Mouse (Mus musculus): ENCODE measurements at regions not wholly inside any gene's neighbourhood (a gene's known extent, or its start where the extent isn't known, plus 50 kb on each side); places are given as distances from the start of the nearest gene placed in this dataset.

DNA sequence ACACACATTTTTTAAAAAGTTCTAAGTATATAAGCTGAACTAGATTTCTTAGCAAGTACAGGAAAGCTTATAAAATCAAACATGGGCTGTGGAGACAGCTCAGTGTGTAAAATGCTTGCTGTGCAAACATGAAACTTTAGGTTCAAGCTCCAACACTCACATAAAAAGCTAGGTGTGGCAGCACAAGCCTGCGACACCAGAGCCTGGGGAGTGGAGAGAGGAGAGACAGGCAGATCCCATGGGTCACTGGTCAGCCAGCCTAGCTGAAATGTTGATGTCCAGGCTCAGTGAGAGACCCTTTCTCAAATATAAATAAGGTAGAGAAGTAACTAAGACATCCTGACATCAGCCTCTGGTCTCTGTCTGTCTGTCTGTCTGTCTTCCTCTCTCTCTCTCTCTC lies 112.5 kb upstream of the Nfe2l3 start:
- intact Hi-C loops (cut with DNase I), result no loop called here

DNA sequence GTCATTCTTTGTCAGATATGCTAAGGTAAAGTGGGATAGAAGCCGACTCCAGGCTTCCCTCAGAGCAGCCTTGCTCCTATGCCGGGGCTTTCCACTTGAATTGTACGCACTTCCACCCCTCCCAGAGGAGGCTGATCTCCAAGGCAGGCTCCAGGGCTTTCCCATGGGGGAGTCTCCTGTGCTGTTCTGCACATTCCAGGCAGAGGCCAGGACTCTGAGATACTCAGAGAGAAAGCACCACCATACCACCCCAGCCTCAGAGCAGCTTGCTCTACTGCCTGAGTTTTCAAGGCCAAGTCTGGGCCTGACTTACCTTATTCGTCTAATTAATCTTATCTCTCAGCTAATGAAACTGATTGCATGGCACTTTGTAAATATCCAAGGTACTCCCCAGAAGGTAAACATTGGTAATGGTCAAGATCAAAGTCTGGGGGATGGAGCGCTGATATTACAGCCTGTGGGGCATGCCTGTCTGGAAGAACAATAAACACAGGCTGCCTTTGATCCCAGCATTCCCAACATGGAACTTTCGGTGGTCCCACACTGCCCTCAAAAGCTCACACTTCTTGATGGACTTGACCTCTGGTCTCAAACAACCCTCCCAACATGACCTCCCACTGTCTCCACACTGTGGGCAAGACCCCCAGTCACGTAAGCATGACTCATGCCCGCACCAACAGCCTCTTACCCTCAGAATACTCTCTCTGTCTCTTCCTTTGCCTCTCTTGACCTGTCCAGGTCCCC lies 111.6 kb upstream of the Nfe2l3 start:
- intact Hi-C loops (cut with DNase I), result no loop called here

DNA sequence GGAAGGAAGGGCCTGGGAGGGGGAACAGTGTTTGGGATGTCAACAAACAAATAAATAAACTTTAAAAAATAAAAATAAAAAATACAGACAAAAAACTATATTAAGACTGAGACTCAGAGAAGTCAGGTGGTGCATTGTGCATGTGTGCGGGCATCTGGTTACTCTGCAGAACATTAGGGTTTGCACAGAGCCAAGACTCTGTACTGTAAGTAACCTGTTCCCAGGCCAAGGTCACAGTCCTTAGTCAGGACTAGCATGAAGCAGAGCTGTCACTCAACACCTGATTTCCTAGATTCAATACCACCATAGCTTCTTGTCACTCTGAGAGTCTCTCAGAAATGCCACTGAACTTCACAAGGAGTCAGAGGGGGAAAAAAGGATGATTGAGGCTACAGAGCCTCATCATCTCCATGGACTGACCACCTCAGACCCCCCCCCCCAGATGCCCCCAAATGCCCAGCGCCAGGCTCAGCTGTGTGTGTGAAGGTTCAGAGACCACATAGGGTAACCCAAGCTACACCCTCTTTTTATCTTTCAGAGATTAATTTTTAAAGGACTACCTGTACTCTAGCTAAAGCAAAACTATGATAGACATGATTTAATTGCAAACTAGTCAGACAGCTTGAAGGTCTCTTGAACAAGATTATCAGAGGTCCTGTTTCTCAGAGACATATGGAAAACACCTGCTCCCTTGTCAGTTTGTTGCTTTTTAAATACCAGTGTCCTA lies 106.2 kb upstream of the Nfe2l3 start:
- intact Hi-C loops (cut with DNase I), result no loop called here

DNA sequence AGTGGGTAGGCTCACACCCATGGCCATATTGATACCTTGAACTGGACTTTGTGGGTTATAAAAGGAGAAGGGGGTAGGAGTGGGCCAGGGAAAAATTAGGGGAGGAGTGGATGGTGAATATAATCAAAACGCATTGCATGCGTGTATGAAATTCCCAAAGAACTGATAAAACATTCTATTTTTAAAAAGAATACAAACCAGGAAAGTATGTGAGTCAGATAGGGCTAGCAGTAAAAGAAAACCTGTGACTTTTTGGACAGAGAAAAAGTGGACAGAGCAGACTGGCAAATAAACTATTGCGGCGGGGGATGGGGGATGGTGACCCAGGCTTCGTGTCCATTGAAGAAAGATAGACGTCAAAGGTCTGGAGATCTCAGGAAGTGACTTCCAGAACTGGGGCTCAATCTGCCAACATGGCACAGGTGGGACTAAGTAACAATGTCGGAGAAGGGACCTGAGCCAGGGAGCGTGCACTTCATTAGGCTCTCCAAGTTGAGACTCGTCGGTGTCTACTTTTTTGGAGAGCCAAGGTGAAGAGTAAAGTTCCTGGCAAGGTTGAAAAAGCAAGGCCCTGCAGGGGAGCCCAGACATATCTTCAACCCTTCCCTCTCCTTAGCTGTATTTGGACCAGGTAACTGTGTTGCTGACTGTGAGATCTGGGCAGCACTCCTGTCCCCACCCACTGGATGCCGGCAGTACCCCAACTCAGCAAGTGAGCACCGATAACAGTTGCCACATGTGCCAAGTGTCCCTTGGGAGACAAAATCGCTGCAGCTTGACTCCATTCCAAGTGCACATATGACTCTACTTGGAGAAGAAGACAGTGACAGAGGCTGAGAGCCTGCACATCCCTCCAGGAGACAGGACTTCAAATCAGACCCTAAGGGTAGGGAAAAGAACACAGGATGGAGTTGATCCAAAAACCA lies 103.1 kb upstream of the Nfe2l3 start:
- intact Hi-C loops (cut with DNase I), result no loop called here

DNA sequence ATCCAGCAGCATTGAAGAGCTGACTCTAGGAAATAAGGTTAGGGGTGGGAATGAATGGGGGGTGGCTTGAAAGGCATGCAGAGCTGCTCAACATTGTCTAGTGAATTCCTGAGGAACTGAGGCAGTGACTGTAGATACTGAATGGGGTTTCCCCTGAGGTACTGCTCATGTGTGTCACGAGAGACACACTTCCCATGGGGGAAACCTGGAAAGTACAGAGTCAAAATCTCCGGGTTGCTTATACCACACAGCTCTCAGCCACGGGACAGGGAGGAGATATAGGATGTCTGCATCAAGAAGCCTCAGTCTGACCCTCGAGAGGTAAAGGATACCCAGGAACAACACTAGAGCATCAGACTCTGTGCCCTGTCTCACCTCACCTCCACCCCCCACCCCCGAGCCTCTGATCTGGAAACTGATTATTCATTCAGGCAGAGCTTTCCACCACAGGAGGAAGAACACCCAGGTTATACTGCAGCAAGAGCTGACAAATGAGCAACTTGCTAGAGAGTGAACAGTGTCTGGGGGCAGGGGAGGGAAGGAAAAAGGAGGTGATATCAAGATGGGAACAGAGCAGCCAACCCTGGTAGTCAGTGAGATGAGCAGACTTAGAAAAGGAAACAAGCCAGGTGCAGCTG lies 102.3 kb upstream of the Nfe2l3 start:
- intact Hi-C loops (cut with DNase I), result no loop called here

DNA sequence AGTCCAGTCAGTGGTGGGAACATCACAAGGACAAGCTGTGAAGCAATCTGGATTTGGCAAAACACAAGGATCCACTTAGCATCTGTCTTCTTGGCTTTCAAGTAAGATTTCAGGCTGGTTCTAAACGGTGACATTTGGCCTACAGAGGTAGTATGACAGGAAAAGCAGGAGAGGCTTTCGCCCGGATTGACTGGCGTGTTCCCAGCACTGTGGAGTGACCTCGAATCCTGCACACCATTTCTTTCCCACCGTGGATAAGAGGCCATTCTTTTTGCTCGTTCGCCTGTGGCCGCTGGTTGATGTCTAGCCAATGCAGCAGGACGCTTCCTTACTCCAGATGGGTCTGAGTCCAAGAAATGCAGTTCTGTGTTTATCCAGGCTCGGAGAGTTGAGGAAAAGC lies 99.6 kb upstream of the Nfe2l3 start:
- intact Hi-C loops (cut with DNase I), result no loop called here

DNA sequence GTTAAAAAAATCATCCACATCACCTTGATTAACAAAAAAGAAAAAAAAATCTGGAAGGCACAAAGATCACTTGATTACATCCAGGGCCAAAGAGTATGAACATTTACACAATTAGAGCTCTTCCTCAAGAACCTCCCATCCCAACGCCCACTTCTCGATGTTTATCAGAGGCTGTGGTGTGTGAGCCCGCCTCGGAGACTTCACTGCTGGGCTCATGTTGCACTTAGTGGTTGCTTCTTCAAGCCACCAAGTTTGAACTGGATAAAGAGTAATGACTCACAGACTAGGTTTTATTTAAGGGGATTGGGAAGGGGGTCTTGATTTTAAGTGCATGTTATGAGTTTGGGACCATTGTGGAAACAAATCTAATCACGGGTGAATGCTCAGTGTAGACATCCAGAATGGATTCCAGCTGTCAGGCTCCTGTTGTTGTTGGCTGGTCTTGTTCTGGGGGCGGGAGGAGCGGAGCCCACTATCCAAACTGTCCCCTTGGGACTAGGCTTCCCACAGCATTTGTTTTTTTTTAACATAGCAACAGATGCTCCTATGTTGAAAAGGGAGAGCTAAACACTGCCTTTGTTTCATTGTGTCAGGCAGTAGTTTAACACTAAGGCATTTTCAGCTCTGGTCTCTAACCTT lies 98.6 kb upstream of the Nfe2l3 start:
- intact Hi-C loops (cut with DNase I), result no loop called here

DNA sequence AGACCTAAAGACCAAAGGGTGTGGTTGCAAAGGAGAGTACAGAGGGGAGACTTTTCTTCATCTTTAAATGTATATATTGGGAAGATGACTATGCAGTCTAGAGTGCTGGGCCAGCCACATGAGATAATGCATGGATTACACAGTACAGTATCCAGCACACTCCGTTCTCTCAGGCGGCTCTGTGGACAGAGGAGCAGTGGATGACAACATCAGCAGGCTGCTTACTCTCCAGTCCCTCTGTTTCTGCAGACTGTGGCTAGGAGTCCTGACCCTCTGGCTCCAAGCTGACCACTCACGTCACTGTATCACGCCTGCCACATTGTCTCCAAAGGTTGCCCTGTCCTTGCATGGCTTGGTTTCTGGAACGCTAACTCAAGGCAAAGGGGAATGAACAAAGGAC lies 97.2 kb upstream of the Nfe2l3 start:
- intact Hi-C loops (cut with DNase I), result no loop called here

DNA sequence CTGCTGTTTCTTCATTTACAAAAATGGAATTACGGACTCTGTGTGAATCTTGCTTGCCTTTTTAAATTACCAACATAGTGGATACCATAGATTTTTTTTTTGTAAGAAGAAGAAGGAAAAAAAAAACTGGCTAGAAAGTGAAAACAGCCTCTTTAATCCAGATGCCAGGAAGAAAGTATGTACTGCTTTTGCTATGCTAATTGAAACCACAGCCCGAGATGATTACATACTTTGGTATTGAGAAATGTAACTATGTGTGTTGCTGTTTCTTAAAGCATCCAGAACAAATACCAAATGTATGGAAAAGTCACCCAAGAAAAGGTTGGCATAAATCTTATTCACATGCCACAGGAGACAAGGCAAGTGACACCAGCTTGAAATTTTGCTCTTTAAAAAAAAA lies 93.2 kb upstream of the Nfe2l3 start:
- intact Hi-C loops (cut with DNase I), result no loop called here

DNA sequence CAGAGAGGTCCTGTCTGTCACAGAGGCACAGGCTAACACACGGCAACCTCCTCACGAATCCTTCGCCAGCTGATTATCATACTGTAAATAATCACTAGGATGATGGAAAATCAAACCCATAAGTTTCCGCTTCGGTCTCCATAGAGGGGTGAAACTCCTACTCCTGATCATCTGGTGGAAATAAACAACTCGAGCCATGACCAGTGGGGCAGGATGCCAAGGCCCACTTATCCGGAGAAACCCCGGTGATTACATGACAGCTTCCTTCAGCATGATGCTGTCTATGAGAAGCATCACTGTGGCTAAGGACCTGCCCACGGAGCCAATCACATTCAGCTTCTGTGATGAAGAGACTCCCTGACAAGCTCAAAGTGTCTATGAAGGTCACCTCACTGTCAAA lies 84.7 kb upstream of the Nfe2l3 start:
- intact Hi-C loops (cut with DNase I), result no loop called here

DNA sequence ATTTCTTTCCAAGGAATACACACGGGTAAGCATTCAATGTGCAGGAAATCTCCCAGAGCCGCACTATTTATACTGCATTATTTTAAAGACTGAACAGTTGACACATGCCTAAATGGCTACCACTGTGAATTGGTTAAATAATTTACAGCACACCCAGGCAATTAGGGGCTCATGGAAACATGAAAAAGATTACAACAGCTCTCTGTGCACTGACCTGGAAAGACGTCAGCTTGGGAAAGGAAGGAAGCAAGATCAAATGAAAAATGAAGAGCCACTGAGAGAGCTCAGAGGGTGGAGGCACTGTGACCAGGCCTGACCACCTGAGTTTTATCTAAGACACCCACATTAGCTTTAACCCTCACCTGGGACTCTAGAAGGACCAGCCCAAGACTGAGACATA lies 82.7 kb upstream of the Nfe2l3 start:
- intact Hi-C loops (cut with DNase I), result no loop called here

DNA sequence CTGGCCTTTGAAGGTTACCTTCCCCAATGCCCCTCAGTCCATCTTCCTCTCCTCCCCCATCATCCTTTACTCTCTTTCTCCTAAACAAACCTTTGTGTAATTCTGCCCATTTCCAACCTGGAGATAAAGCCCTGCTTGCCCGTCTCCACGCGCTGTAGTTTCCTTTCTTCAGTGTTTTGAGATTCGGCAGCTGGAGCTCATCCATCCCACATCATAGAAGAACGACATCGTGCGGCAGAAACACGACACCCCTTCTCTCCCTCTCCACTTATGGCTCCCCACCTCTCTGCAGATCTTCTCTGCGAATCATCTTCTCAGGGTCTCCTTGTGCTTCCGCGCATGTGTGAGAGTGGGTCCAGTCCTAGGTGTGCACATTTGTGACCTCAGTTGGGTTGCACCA lies 77.4 kb upstream of the Nfe2l3 start:
- intact Hi-C loops (cut with DNase I), result no loop called here

DNA sequence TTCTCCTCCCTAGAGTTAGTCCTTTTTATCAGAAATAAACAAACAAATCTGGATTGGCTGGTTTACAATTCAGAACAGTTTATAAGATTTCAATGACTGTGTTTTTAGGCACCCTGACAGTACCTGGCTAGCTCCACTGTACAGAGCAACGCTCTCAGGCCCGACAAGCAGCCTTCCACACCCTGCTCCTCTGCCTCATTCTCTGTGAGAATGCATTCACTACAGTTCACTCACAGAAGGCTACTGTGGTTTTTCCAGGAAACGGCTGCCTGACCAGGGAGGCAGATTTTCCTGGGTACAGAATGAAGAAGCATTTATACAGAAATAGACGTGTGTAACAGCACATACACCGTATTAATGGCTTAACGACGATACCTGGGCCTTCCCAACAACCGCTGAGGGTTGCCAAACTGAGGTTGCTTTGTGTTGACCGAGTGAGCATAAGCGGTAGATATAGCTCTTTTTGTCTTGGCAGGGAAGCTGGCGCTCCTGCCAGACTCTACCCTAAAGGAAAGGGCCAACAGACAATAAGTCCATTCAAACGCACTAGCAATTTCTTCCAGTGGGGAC lies 70.8 kb upstream of the Nfe2l3 start:
- intact Hi-C loops (cut with DNase I), result loop anchor here (2.0 to 5.0 kb wide), 3 partner anchors 91 to 221 kb away; no protein-coding TSS in a partner anchor

DNA sequence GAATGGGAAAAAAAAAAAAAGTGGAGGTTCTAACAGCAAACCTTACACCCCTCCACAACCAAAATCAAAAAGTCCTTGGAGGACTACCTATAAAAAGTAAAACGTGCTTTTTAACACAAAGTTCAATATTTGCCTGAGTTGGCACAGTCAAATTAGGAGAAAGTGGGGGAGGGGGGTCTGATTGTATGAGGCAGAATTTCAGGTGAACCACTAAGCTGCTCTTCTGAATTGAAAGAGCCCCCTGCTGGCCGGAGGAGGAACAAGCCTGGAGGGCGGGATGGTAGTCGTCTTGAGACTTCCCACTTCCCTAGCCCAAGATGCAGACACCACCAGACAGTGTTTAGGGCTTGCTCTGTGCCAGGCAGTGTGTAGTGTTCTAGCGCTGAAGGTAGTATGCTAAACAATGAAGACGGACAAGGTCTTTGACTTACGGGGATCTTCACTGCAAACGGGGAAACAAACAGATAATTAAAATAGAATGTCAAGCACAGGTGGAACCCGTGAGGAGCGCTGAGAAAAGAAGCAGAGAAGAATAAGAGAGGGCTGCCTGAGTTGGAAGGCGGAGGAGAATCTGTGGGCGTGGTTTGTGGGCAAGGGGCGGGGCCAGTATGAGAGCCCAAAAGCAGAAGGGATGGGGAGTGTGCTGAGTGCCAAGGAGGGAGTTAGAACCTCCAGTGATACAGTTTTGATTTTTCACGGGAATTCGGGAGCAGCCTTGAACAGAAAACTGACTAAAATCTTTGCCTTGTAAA lies 69.8 kb upstream of the Nfe2l3 start:
- intact Hi-C loops (cut with DNase I), result loop anchor here (2.0 to 5.0 kb wide), 3 partner anchors 92 to 220 kb away; no protein-coding TSS in a partner anchor

DNA sequence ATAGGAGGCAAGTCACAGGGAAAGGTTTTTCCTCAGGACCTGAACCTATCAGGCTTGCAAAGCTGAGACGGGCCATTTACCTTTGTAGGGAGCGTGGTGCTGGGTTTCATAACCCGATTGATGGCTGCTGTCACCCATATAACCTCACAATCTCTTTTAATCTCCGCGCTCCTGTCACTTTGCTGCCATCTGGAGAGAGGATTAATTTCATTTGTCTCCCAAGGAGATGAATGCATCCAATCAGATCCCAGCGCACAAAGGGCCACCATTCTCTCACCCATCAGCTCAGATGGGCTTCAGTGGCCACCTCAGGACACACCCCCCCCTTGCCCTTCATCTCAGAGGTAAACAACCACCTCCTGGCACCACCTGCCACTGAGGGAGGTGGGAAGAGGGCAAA lies 67.7 kb upstream of the Nfe2l3 start:
- intact Hi-C loops (cut with DNase I), result loop anchor here (5.0 kb wide), 1 partner anchor 218 kb away; no protein-coding TSS in a partner anchor

DNA sequence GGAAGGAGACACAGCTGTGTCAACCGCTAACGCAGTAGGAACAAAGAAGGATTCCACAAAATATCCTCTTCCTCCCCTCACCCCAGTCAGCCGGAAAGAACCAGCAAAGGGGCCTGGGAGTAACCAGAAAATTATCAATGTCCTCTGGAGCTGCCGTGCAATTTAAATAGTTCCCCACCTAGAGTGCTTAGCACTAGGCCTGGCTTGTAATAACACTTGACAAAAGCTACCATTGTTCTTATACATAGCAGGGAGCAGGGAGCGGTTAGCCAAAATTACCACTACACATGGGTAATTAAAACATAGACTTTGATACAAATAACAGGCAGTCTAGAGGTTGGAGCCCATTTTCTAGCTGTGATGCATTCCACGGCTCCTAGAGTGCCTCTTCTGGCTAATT lies 62.7 kb upstream of the Nfe2l3 start:
- intact Hi-C loops (cut with DNase I), result no loop called here

DNA sequence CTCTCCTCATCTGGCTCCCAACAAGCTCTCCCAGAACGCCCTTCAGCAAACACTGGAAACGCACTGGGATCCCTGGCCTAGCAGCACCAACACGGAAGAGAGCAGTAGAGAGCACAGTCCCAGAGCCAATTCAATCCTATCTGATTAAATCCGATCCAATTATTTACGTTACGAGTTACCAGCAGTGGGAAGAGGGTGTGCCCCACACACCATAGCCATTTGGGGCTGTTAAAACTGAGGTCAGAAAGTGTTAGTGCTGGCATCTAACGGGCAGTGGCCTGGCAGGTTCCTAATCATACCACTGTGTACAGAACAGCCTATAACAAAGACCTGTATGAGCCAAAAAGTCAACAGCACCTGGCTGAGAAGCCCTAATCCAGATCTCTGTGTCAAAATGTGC lies 60.1 kb upstream of the Nfe2l3 start:
- intact Hi-C loops (cut with DNase I), result no loop called here

DNA sequence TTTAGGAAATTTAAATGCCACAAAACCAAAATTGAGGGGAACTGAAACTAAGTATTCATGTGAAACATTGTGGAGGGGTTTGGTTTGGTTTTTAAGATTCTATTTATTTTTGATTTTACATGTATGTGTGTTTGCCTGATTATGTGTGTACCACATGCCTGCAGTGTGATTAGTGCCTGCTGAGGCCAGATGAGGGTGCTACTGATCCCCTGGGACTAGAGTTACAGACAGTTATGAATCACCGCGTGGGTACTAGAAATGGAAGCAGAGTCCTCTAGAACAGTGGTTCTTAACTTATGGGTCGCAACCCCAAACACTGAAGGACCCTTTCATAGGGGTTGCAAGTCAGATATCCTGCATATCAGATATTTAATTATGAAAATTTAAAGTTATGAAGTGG lies 54.0 kb upstream of the Nfe2l3 start:
- intact Hi-C loops (cut with DNase I), result no loop called here

DNA sequence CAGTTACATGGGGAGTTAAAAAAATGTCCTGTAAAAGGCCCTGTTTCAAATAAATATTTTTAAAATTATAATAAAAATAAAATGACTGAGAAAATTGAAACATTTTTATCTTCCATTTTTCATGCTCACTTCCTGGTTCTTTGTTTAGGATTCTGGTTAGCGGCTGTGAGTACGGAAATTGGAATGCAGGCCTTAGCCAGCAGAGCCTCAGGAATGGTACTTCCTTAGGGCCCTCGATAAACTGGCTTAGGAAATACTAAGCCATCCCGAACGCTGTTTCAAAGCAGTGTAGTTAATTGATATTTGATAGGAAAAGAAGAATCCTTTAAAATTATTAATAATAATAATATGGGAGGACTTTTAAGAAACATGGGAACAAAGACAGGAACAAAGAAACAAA lies 53.4 kb upstream of the Nfe2l3 start:
- intact Hi-C loops (cut with DNase I), result no loop called here
